Mouse (Mus musculus) frontal cortex, postnatal 25 days (tissue): ENCODE results near the gene Ldhal6b.
"Not testable (repeated sequence)": the region's sequence is repeated elsewhere in the genome, so short reads cannot be mapped to it uniquely, and the experiment has no call there.

Experiments used
- DNase-seq, 2 experiments: peaks; one replicate each; pipeline ENCODE4 v3.0.0; 2022; ENCODE audit warnings: low spot score in 2 of 2

The Ldhal6b gene

DNA sequence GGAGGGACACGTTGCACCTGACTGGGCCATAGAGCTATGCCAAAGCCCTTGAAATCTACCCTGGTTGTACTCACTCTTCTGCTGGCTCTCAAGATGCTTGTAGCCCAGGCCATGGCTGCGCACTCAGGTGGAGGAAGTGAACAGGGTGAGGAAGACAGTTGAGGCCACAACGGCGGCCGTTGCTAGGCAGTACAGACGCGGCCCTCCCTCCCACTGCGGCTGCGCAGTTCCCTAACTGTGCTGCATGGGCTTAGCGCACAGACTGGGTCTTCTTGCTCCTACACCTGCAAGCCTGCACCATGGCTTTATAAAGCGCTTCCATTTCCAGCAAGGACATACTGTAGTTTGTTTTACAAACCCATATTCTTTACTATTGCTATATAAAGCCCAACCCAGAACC lies at the start of gene Ldhal6b:
Gene Ldhal6b (minus strand): TSS at position 223 of the 400 bp plus-strand sequence.
- no peak for DNase-seq

DNA sequence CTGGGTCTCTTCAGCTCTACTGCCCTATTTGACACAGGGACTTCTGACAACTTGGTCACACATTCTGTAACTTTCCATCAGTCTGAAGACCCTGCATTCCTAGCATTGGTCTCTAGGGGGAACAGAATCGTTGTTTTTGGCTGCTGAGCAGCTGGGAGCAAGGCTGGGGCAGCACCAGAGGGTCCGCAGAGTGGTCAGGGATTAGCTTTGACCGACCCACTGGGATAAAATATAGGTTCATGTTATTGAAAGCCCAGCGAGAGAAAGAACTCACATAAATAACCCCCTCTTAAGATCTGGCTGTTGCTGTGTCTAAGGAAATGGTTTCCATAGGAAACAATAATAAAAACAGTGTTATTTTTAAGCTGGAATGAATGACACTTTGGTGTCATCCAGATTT lies 48.6 kb upstream of the Ldhal6b start:
- DNase-seq, result no peak

DNA sequence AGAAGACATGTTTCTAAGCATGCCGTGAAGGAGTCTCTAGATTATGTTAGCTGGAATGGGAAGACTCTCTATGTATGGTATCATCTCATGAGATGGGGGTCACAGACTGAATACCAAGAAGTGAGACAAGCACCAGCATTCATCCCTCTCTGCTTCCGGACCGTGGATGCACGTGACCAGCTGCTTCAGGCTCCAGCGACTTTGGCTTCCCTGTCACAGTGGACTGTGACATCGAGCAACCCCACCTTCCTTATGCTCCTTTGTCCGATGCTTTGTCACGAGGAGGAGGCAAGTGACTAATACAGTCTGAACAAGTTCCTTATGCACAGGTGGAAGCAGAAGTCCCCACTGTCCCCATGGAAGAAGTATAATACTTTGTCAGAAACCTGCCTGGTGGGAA lies 48.2 kb upstream of the Ldhal6b start:
- no peak for DNase-seq

DNA sequence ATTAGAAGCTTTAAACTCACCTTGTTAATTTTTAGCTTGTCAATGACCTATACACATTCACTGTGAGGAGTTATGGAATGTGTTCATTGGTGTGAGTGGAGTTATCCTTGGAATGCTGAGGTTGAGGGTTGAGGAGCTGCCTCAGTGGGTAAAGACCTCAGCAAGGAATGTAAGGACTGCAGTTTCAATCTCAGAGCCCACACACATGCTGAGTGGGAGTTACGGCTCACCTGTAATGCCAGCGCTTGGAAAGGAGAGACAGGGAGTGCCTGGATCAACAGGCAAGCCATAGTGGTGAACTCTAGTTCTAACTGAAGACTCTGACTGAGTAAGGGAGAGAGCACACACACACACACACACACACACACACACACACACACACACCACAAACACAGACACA lies 45.3 kb upstream of the Ldhal6b start:
- DNase-seq, result no peak

DNA sequence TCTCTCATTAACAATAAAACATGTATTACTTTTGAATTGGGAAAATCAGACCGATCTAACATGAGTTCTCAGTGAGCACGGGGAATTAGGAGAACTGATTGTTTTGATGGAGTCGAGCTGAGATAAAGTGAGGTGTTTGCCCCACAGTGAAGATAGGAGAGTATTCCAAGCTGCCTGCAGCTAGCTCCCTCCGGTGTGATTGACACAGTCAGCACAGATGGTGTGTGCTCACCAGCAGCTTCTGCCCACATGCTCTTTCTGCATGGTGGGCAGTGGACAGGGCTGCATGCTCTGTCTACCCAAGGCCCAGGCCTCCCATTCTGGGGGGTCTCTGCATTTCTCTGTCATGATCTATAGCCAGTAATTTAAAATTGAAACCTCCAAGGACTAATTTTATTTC lies 35.1 kb upstream of the Ldhal6b start:
- DNase-seq, result no peak

DNA sequence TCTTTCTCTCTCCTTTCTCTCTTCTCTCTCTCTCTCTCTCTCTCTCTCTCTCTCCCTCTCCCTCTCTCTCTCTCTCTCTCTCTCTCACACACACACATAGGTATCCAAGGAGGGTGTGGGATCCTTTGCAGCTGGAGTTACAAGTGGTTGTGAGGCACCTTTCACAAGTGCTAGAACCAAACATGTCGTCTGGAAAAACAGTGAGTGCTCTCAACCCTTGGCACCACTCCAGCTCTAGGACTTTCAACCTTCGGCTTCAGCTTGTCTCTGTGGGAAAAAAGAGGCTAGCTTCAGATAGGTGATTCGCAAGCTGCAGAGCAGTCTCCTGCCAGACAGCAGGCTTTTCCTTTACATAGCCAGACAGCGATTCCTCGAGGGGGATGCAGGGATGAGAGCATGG lies 25.2 kb upstream of the Ldhal6b start:
- no peak for DNase-seq

DNA sequence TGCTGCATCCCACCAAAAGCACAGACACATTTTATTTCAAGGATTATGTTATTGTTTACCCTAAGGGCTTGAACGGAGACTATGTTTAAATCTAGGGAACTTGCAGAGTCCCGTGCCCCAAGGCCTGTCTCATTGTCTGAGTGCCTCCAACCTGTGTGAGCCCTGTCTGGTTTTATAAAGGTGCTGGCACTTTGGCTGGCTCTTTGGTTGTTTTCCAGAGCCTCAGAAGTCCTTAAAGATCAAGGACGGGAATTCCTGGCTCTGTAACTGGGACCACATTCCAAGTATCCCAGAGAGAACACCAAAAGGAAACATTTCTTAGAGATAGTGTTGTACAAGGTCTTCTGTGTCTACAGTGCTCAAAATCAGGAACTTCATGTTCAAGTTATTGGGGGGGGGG lies 24.7 kb upstream of the Ldhal6b start:
- DNase-seq, result no peak

DNA sequence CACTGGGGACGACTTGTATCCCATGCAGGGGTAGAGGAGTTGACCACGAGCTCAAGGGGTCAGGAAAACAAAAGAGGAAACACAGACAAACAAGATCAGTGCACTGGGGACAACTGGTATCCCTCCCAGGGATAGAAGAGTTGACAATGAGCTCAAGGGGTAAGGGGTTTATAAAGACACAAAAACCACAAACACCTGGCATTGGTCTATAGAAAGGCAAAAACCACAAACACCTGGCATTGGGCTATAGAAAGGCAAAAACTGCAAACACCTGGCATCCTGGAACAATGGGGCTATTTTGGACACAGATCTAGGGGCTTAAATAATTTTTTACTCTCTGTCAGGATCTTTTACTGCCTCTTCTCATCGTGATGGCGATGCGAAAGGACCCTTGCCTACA lies 23.8 kb upstream of the Ldhal6b start:
- DNase-seq, result not testable (repeated sequence)

DNA sequence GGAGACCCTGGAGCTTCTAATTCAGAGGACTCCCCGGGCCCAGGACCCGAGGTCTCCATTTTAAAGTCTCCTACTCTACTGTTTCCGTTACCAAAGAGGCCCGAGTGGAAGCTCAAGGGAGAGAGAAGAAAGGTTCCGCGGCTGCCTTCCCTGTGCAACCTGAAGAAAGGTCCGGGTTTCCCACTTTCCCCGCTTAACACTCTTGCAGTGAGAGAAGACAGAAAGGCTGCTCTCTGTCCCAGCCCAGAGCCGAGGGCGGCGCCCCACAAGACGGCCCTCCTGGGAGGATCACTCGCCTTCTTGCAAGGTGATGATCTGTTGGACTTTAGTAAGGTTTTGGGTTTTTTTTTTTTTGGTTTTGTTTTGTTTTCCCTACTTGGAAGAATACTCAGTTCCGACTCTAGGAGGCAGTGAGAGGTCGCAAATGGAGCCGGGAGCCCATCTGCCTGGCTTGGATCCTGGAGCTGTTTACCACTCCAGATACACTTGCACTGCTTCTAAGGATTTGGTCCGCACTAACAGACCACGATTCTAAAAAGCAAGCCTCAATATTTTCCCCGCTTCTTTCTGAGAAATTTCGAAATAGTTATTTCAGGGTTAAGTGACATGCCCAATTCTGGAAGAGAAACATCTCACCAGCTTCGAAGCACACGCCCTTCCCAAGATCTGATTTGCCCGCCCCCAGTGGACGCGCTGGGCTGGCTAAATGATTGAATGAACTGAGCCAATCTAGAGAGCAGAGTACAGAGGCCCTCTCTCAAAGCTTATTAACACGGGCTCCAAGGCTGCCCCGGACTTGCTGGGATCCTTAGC lies 21.8 kb upstream of the Ldhal6b start, which contains the start of gene Tmem242:
Gene Tmem242 (minus strand): TSS at position 101 of the 813 bp plus-strand sequence.
- peak; percentile 92 to 96 for DNase-seq

DNA sequence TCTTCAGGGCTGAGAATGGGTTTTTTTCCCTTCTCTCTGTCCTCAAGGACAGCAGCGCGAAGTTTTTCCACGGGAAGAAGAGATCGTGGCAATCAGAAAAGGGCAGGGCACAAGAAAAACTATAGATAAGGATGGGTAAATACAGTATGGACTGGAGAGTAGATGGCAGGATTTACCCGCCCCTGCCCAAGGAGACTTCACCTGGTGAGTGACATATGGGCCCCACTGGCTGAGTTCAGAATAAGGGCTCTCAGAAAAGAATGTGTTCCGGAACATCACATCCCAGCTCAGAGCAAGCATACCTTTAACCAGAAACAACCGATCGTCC lies 21.2 kb upstream of the Ldhal6b start:
- no peak for DNase-seq

DNA sequence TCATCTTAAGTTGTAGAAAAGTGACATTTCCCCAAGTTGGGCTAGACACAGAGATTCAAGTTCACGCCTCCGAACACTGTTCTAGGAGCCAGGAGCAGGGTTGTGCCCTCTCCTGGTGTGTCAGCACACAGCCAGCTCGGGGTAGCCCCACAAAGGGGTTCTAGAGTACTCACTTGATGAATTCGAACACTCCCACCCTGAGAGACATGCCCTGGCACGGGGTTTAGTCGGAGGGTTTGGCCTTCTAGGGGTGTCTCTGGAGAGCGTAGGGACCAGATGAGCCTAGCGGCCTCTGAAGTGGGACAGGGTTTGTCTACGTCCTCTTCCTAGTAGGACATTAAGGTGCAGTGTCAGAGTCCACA lies 11.2 kb upstream of the Ldhal6b start:
- no peak for DNase-seq

DNA sequence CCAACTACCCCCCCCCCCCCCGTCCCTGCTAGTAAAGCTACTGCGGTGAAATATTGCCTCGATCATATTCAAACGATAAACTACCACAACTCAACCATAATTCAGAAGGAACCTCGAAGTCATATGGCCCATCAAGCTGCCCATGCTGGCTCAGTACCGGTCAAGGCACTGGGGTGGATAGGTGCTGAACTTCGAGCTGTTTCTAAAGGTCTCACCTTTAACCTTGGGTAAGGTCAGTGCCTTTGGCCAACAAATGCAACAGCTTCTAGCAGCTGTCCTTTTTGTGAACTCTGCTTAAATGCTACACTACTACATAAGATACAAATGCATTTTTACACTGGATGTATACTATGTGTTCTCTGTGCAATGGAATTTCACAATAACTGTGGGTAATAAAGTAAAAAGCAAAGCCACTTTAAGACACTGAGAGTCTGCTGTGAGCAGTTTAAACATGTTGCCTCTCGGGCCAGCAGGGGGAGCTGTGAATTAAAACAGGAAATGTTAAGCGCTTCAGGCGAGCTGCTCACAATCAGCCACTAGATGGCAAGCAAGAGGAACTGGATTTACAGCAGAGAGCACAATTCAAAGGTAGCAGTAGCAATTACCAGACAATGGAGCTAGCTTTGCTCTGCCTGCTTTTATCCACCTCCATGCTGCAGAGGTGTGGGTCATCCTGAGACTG lies 10.7 kb upstream of the Ldhal6b start:
- DNase-seq, result peak; percentile 91 to 92

DNA sequence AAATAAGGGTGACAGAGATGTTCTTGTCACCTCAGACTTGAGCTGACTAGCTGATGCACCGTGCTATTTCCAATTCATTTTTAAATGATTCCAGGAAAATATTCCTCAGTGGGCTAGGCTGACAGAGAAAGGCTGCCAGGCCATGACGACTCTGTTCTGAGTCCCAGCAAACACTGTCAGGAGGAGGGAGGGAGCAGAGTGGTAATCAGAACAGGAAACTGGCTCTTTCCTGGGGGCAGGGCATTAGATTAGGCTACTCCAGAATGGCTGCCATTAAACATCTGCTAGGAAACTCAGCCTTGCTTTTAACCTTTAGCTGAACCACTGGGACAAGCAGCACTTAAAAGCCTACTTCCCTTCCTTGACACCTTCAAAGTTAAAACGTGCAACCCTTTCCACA lies 6.6 kb upstream of the Ldhal6b start:
- DNase-seq, result no peak

DNA sequence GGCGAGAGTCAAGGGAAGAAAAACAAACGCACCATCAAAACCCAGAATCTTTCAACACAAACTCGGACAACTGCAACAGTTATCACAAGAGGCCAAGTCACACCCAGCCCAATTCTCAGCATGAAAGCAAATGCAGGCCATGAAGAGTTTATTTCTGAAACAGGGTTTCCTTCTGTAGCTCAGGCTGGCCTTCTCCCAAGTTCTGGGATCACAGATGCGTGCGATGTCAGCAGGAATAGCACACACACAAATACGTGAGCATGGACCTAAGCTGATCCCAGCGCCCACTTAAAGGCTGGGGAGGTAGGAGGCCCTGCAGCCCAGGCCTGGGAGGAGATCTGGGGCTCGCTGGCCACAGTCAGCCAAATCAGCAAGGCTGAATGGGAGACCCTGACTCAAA lies 5.6 kb upstream of the Ldhal6b start:
- no peak for DNase-seq

DNA sequence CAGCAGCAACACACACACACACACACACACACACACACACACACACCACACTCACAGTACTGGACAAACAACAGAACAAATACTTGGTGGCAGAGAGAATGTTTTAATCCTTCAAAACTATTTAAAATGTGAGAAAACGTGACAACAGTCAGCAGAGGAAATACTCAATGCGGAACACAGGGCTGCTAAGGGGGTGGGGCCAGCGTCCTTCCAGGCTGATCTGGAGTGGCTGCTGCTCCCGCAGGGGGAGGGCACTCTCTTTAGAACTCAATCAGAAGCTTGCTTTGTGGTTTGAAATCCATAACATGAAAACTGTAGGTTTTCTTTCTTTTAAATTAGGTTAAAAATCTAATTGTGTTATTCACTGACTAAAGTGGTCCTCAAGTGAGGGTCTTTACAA lies 3.3 kb upstream of the Ldhal6b start:
- no peak for DNase-seq

DNA sequence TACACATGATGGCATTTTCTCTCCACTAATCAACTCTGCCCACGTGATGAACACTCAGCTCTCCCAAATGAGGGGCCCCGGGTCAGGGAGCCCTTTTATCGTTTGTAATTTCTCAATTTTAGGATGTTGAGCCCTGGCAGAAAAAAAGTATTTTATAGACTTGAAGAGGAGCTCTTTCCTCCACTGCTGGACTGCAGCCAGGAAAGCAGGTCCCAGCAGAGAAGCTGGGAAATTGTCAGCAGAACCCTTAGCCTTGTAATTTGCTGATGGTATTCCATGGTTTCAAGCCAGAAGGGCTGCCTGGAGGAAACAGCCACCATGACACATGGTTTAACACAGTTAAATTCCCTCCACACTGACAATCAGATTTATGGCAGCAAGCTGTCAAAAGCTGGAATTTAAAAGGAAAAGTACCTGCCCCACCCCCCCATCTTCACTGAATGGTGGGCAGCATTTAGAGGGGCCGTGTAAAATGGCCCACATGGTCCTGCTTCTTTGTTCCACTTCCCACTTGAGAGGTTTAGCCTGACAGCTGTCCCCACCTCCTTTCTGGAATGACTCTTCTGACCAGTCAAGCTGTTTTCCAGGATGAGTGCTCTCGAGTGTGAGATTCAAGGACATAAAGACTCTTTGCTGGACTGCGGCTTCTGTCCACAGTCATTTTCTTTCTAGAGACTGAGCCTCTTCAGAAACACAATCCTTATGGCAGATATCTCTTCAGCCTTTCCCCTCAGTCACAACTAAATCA lies 1.4 kb upstream of the Ldhal6b start:
- DNase-seq, result no peak

DNA sequence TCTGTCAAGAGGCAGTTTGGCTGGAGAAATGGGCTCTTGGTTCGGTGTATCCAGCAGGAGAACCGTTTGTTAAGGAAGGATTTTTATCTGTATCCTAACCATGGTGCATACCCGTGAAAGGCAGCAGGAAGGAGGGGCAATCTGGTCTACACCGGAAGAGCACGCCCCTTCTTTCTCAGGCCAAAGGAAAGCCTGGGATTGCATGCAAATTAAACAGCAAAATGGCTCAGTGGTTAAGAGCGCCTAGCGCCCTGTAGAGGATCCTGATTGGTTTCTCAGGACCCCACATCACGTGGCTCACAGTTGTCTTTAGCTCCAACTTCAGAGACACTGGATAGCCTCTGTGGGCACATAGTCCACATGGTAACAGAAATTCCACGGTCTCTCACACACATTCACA lies 489 bp upstream of the Ldhal6b start:
- DNase-seq, result no peak

DNA sequence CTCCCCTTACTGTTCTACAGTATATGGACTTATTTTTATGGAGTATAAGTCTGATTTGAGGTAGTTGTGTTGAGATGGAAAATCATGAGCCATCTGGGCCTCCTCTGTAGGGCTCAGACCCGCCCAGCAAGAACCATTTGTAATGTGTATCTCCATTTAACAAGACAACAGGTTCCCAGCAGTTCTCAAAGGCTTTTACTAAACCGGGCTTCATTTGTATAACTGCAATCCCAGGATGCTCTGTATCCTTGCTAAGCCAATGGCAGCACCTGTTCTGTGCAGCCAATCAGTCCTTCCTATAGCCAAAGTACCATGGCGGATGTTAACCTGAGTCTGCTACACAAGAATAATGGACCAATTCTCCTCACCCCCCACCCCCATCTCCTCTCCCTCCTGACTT lies 2.0 kb downstream of the Ldhal6b start:
- no peak for DNase-seq

DNA sequence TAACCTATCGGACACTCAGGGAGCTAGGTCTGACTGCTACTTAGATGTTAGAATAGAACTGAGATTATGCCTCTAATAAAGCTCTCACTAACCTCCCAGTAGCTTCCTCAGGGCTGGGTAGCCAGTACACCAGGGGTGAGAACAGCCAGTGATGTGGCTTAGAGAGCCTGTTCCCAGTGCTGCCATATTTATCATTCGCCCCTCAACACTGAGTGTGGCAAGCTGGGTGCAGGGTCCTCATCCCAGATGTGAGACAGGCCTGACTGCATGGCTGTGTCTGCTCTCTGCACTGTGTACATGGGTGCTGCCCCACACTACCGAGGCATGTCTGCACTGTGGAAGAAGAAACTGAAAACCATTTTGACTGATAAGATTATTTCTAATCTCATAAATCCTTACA lies 4.5 kb downstream of the Ldhal6b start:
- no peak for DNase-seq

DNA sequence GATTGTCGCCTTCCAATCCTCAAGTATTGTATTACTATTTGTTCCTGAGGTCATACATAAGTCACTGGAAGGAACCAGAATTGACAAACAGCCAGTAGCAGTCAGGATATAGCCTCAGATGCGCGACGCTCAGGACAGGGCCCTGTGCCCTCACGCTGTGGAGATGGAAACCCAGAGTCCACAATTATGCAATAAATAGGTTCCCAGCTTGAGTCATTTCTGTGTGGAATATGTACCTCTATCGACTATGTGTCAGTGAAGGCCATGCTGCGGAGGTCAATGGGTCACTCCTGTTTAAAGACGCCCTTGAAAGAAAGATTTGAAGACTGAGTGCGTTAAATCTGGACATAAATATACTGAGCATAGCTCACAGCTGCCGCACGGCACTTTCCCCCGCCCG lies 5.2 kb downstream of the Ldhal6b start:
- no peak for DNase-seq

DNA sequence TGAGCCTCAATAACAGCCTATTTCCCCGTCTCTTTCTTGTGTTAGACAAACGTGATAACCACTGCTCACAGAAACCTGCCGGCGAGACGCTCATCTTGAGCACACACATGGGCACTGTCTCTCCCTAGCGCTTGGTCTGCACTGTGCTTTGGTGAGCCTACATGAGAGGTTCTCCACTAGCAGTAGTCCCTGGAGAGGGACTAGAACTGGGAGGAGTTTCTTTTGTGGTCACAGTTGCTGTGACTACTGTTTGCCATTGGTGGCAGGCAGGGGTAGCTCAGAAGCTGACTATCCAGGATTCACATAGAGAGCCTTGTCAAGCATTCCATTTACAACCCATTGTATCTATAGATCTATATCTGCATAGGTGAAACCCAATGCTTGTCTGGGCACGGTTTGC lies 5.8 kb downstream of the Ldhal6b start:
- DNase-seq, result no peak

DNA sequence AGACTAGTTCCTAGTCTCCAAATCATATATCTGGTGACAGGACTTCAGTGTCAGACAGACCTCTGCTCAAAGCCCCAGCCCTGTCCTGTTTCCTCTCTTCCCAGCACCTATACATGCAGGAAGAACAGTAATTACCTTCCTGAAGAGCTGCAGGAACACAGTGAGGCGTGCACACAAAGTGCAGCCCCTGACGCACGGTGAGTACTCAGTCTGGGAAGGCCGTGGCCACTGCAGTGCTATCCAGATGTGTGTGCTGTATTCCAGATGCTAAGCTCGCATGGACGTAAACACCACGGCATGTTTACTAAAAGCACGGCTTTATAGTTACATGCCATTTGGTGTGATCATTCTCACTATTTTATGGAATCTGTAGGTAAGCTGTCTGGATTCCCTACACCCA lies 6.3 kb downstream of the Ldhal6b start:
- no peak for DNase-seq

DNA sequence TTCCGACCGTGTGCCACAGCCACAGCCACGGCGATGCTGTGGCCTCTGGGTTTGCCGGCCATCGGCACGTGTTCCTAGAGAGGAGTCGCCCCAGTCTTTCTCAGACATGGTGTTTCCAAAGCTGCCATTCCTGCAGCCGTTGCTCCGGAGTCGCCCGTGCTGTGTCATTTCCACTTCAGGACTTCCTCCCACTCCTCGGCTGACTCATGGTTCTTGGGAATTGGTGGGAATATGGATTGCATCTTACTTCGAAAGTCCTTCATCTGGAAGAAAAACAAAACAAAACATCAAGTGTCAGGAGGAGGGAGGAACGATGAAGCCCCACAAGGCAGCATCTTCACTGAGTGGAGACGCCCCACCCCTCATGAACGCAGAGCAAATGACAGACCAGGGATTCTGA lies 7.4 kb downstream of the Ldhal6b start:
- DNase-seq, result no peak
